Mouse (Mus musculus): Measurements from ENCODE around the gene Tesc. TPM values are rescaled to one million over a fixed set of nuclear protein-coding genes. Genes with fewer than 3 reads are reported as not detected.

Tesc gene
- polyA plus RNA-seq, 1 experiment from 2014 or later = 1.5 TPM

DNA sequence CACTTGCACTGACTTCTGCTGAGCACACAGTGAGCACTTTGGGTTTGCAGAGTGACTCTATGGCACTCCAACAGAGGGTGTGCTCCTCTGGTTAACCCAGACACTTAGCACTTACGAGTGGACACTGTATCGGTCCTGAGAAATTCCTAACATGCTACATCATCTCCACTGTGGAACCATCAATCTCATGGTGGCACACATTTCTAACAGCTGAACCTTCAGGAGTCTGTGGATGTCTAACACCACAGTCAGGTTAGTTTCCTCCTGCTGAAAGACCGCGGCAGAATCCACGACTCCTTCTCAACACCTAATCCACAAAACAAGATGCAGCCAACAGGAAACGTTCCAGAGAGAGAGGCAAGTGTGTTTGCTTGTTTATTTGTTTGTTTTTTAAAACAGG lies 51.0 kb downstream of the Tesc start:
- no peak overlapping the region for H3K4me2 ChIP-seq
- ATAC-seq (ENCODE audit: low read depth) = no peak
- peaks cover 10% of the 10 kb centered on the region; the same call in 1 of the 2 replicates for H3K4me1 ChIP-seq (replicated peaks)
- H3K9me3 ChIP-seq (replicated peaks) = no peaks in the 10 kb centered on the region
- no peak for DNase-seq
- no peak overlapping the region for H3K27ac ChIP-seq
- peaks cover 57% of the 10 kb centered on the region for H3K36me3 ChIP-seq
- 84% methylated on average over 6 of the region's 6 CpGs for WGBS (ENCODE audit: insufficient replicate concordance)
- H3K4me3 ChIP-seq (replicated peaks) = no peak overlapping the region
- no peak overlapping the region for H3K9ac ChIP-seq
- no peaks in the 10 kb centered on the region for H3K27me3 ChIP-seq

DNA sequence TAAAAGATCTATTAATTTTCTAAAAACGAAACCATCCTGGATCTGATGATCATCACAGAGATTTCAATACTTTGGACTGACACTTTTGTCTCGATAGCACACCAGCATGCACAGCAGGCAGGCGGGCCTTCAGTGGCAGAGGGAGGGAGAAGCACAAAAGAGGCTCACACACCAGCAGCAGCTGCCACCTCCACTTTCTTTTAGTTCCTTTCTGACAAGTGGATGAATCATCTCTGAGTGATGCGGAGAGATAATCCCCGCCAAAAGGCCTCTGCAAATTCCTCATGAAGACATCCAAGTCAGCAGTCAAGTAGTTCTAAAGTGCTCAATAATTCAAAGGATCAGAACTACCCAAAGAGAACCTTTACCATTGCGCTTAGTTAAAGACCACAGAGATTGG lies 51.8 kb downstream of the Tesc start:
- WGBS (ENCODE audit: insufficient replicate concordance) = 82% methylated on average over 6 of the region's 6 CpGs
- H3K9ac ChIP-seq = no peak overlapping the region
- no peaks in the 10 kb centered on the region for H3K9me3 ChIP-seq (replicated peaks)
- DNase-seq (no peak), ATAC-seq (ENCODE audit: low read depth) (no peak)
- no peak overlapping the region for H3K4me3 ChIP-seq (replicated peaks)
- H3K4me1 ChIP-seq (replicated peaks) = peaks cover 10% of the 10 kb centered on the region; the same call in 1 of the 2 replicates
- H3K4me2 ChIP-seq = no peak overlapping the region
- peaks cover 51% of the 10 kb centered on the region for H3K36me3 ChIP-seq
- H3K27ac ChIP-seq = no peak overlapping the region
- no peaks in the 10 kb centered on the region for H3K27me3 ChIP-seq

DNA sequence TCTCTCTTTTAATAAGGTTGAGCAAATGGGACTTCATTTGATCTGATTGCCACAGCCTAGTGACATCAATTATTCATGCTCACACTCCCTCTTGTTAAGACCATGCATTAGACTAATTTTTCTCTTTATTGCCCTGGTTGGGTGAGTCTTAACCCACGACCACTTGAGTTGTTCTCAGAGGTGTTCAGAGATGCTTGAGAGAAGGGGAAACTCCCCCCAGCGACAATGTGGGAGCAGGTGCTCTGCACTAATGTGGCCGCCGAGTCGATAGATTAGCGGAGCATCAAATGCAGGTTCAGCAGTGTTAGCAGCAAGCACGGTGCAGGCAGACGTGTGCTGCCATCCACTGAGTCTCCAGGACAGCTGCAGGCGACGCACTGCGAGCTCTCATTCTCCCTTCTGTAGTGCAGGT lies 52.3 kb downstream of the Tesc start:
- Histone ChIP-seq H3K9ac (no peak overlapping the region), H3K4me3 (replicated peaks) (no peak overlapping the region), H3K27me3 (no peaks in the 10 kb centered on the region), H3K36me3 (peaks cover 52% of the 10 kb centered on the region), H3K4me2 (no peak overlapping the region), H3K4me1 (replicated peaks) (peaks cover 10% of the 10 kb centered on the region; the same call in 1 of the 2 replicates), H3K27ac (no peak overlapping the region), H3K9me3 (replicated peaks) (no peaks in the 10 kb centered on the region)
- DNase-seq (no peak), ATAC-seq (ENCODE audit: low read depth) (no peak)
- WGBS (ENCODE audit: insufficient replicate concordance) = 85% methylated on average over 11 of the region's 11 CpGs

DNA sequence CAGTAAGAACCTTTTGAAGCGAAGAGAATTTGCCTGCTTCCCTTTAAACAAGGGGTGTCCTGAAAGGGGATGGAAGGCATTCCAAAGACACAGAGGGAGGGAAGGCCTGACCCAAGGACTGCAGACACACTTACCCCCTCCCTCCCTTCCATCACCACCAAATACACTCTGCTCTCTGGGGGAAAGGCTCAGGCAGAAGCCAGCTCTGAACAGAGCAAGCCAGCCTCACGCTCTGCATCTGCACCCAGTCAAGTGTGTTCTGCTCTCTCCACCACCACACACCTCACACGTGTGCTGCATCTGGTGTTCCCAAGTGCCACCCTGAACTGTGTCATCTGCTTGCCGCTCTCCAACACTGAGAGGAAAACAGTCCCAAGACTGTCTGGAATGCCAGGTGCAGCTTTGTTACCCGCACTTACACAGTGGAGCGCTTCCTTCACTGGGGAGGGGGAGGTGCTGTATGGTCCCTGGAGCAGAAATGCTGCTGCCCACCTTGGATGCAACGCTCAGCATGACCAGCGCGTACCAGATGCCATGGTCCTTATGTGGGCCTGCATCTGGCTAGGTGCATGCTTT lies 53.9 kb downstream of the Tesc start:
- Histone ChIP-seq H3K9ac (no peak overlapping the region), H3K4me3 (replicated peaks) (no peak overlapping the region), H3K36me3 (peaks cover 40% of the 10 kb centered on the region), H3K27ac (no peak overlapping the region), H3K27me3 (no peaks in the 10 kb centered on the region), H3K4me1 (replicated peaks) (peaks cover 10% of the 10 kb centered on the region; the same call in 1 of the 2 replicates), H3K4me2 (no peak overlapping the region), H3K9me3 (replicated peaks) (no peaks in the 10 kb centered on the region)
- DNase-seq (no peak), ATAC-seq (ENCODE audit: low read depth) (no peak)
- WGBS (ENCODE audit: insufficient replicate concordance) = 80% methylated on average over 9 of the region's 9 CpGs

DNA sequence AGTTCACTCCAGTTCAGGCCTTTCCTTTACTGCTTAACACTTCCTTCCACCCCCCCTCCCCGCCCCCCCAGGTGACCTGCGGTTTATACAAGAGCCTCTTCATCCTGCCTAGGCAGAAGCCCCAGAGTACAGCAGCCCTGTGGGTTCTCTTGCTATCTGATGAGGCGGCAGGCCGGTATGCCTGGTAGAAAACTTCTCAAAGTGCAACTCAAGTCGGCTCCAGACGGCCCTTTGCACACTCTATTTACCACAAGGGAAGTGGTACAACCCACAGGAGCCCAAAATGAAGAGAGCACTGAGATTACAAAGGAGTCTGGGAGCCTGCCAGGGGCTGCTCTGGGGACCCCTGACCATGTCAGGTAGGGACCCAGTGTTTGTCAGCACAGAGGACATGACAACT lies 54.5 kb downstream of the Tesc start:
- no peak overlapping the region for H3K4me2 ChIP-seq
- ATAC-seq (ENCODE audit: low read depth) (0 out of 2 replicates have a peak, but pooled peaks have one; percentile 26), DNase-seq (no peak)
- no peak overlapping the region for H3K4me3 ChIP-seq (replicated peaks)
- H3K9me3 ChIP-seq (replicated peaks) = no peaks in the 10 kb centered on the region
- no peaks in the 10 kb centered on the region for H3K27me3 ChIP-seq
- 38% methylated on average over 6 of the region's 6 CpGs for WGBS (ENCODE audit: insufficient replicate concordance)
- H3K9ac ChIP-seq = no peak overlapping the region
- H3K27ac ChIP-seq = no peak overlapping the region
- H3K4me1 ChIP-seq (replicated peaks) = peaks cover 10% of the 10 kb centered on the region; the same call in 1 of the 2 replicates
- H3K36me3 ChIP-seq = peaks cover 35% of the 10 kb centered on the region

DNA sequence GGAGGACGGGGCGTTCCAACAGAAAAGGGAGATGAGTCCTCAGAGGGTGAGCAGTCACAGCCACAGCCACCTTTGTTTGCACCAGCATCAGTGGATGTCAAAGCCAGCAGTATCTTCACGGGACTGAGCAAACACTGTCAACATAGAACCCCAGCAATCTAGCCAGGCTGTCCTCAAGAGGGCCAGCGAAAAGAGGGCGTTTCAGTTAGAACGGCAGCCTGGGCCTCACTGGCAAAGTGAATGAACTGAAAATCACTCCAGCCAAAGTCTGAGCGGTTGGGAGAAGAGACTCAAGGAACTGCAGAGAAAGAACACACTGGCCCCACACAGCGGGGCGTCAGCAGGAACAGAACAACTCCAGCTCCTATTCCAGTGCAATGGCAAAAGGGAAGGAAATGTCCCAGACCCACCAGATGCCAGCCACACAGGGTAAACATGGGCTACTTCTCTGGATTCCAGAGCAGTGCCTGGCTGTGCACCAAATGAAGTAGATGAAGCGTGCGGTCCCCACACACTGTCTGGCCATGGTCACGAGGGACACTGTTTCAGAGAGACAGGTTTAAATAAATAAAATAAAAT lies 55.6 kb downstream of the Tesc start:
- ATAC-seq (ENCODE audit: low read depth) = no peak
- Histone ChIP-seq H3K4me3 (replicated peaks) (no peak overlapping the region), H3K9me3 (replicated peaks) (no peaks in the 10 kb centered on the region), H3K27me3 (no peaks in the 10 kb centered on the region), H3K4me2 (no peak overlapping the region), H3K9ac (no peak overlapping the region), H3K27ac (no peak overlapping the region), H3K36me3 (peaks cover 25% of the 10 kb centered on the region), H3K4me1 (replicated peaks) (peaks cover 10% of the 10 kb centered on the region; the same call in 1 of the 2 replicates)
- no peak for DNase-seq
- 74% methylated on average over 12 of the region's 12 CpGs for WGBS (ENCODE audit: insufficient replicate concordance)

DNA sequence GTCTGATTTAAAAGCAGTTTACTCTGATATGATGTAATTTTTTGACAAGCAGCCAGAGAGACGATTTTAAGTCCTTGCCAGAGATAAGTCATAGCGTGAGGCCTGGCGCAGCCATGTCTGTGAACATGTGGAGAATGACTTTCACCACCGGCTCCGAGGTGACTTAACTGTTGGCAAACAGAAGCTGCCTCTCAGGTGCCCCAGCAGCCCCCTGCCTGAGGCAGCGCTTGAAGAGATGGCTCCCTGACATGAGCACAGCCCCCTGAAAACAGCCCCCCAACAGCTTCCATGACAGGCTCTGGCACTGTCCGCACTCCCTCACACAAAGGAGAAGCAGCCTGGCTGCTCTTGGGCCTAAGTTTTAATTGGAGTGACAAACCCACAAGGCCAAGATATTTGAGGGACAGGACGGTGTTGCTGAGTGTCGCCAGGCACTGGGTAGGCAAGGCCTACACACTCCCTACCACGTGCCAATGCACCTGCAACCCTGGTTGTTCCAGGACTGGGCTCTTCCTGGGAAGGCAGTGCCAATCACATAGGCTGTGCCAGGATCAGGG lies 56.7 kb downstream of the Tesc start:
- WGBS (ENCODE audit: insufficient replicate concordance) = 80% methylated on average over 10 of the region's 10 CpGs
- Histone ChIP-seq H3K27ac (no peak overlapping the region), H3K4me1 (replicated peaks) (peaks cover 10% of the 10 kb centered on the region; the same call in 1 of the 2 replicates)

DNA sequence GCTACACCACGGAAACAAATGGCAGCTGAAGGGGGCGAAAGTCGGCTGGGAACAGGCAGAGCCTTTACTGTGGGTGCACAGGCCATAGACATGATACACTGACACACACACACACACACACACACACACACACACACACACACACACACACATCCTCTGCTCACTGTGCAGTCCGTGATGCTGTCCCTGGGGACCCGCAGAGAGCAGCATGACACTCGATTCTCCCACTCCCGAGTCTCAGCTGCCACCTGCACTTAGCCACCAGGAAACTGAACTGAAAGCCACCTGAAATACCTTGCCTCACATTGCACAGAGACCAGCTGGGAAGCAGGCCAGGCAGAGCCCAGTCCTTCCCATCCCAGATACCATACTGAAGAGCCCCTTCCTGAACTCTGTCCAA lies 57.8 kb downstream of the Tesc start:
- Histone ChIP-seq H3K4me2 (no peak overlapping the region), H3K27ac (no peak overlapping the region), H3K9me3 (replicated peaks) (no peaks in the 10 kb centered on the region), H3K4me3 (replicated peaks) (no peak overlapping the region), H3K9ac (no peak overlapping the region), H3K36me3 (peaks cover 25% of the 10 kb centered on the region), H3K27me3 (no peaks in the 10 kb centered on the region), H3K4me1 (replicated peaks) (peaks cover 10% of the 10 kb centered on the region; the same call in 1 of the 2 replicates)
- ATAC-seq (ENCODE audit: low read depth) (no peak), DNase-seq (no peak)
- 77% methylated on average over 7 of the region's 7 CpGs for WGBS (ENCODE audit: insufficient replicate concordance)

More for the DNA sequence above, 56.7 kb downstream of the Tesc start:
- no peak for ATAC-seq (ENCODE audit: low read depth)
- Histone ChIP-seq H3K36me3 (peaks cover 21% of the 10 kb centered on the region), H3K4me3 (replicated peaks) (no peak overlapping the region), H3K9me3 (replicated peaks) (no peaks in the 10 kb centered on the region), H3K4me2 (no peak overlapping the region), H3K27me3 (no peaks in the 10 kb centered on the region), H3K9ac (no peak overlapping the region)
- DNase-seq = no peak

DNA sequence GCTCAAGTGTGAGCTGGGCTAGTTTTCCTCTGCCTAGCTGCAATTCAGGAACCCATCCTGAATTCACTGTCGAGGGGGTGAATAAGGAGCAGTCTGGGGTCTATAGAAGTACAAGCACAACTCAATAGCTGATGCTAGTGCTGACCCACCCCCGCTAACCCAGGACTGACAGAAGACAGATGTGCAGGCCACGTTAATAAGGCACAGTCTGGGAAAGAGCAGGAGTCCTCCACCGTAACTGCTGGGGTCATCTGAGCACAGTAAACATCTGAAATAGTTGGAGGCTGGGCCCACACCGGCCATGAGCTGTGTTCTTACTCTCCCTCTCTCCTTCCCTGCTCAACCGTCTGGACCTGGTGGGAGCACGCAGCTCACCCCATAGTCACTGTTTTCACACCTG lies 59.4 kb downstream of the Tesc start:
- Histone ChIP-seq H3K9me3 (replicated peaks) (no peaks in the 10 kb centered on the region), H3K9ac (no peak overlapping the region), H3K4me2 (no peak overlapping the region), H3K4me1 (replicated peaks) (peaks cover 10% of the 10 kb centered on the region; the same call in 1 of the 2 replicates), H3K27me3 (no peaks in the 10 kb centered on the region), H3K27ac (no peak overlapping the region), H3K4me3 (replicated peaks) (no peak overlapping the region), H3K36me3 (peaks cover 37% of the 10 kb centered on the region)
- 69% methylated on average over 7 of the region's 7 CpGs for WGBS (ENCODE audit: insufficient replicate concordance)
- DNase-seq (no peak), ATAC-seq (ENCODE audit: low read depth) (no peak)

DNA sequence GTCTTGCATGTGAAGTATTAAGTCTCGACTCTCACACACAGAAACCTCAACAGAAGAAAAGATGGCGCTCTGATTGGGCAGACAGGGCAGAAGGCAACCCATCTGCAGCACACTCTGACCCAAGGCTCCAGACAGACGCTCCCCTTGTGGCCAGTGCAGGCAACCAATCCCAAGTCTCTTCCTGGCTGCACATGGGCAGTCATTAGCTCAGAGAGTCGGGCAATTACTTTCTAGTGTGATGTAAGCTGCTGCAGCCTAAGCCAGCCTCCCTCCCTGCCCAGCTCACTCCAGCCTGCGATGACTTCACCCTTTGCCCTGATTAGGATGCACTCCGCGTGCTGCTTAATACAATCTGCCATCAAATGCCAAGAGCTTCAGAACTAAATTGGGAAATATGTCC lies 61.6 kb downstream of the Tesc start:
- no peak for DNase-seq
- no peak for ATAC-seq (ENCODE audit: low read depth)

DNA sequence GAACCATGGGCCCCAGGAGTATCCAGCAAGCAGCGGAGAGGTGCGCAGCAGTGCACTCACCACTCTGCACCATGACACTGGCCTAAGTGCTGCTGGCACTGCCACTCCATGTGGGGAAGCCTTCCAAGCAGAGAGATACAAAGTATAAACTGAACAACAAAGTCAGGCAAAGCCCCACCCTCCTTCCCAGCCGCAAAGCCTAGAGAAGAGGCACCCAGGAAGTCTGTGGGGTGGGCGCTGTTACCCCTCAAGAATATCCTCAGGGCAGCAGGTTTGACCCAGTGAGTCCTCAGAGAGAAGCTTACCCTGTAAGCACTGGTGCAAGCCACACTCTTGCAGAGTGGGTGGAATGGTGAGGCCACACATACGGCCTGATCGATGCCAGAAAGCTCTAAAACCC lies 62.6 kb downstream of the Tesc start:
- no peak for DNase-seq
- Histone ChIP-seq H3K36me3 (peaks cover 61% of the 10 kb centered on the region), H3K4me2 (no peak overlapping the region), H3K4me3 (replicated peaks) (no peak overlapping the region), H3K27me3 (no peaks in the 10 kb centered on the region), H3K9me3 (replicated peaks) (no peaks in the 10 kb centered on the region), H3K4me1 (replicated peaks) (no peaks in the 10 kb centered on the region), H3K27ac (no peak overlapping the region), H3K9ac (no peak overlapping the region)
- WGBS (ENCODE audit: insufficient replicate concordance) = 90% methylated on average over 6 of the region's 6 CpGs
- ATAC-seq (ENCODE audit: low read depth) = no peak

More for the DNA sequence above, 61.6 kb downstream of the Tesc start:
- no peak overlapping the region for H3K4me3 ChIP-seq (replicated peaks)
- no peaks in the 10 kb centered on the region for H3K27me3 ChIP-seq
- H3K4me2 ChIP-seq = no peak overlapping the region
- H3K4me1 ChIP-seq (replicated peaks) = no peaks in the 10 kb centered on the region
- H3K27ac ChIP-seq = no peak overlapping the region
- WGBS (ENCODE audit: insufficient replicate concordance) = 70% methylated on average over 7 of the region's 7 CpGs
- H3K9ac ChIP-seq = no peak overlapping the region
- H3K9me3 ChIP-seq (replicated peaks) = no peaks in the 10 kb centered on the region
- H3K36me3 ChIP-seq = peaks cover 59% of the 10 kb centered on the region

DNA sequence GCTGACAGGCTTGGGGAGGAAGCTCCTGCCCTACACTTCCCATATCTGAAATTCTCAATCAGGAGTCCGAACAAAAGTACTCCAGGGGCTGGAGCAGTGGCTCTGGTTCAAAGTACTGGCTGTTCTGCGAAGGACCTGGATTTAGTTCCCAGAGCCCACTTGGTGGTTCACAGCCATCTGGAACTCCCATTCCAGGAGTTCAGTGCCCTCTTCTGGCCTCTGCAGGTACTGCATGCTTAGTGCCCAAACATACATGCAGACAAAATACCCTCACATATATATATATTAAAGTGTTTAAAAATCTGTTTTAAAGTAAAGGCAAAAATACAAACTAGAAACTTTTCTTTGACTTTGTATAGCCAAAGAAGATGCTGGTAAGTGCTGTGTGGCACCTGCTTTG lies 63.3 kb downstream of the Tesc start:
- Histone ChIP-seq H3K36me3 (peaks cover 67% of the 10 kb centered on the region), H3K4me1 (replicated peaks) (no peaks in the 10 kb centered on the region), H3K9me3 (replicated peaks) (no peaks in the 10 kb centered on the region), H3K27me3 (no peaks in the 10 kb centered on the region), H3K4me2 (no peak overlapping the region), H3K4me3 (replicated peaks) (no peak overlapping the region), H3K9ac (no peak overlapping the region), H3K27ac (no peak overlapping the region)
- ATAC-seq (ENCODE audit: low read depth) = no peak
- WGBS (ENCODE audit: insufficient replicate concordance) = 69% methylated on average over 2 of the region's 2 CpGs
- peak; percentile 22 for DNase-seq
